Mouse (Mus musculus): Measurements from ENCODE around the gene Nexmif. TPM values are rescaled to one million over a fixed set of nuclear protein-coding genes. Genes with fewer than 3 reads are reported as not detected.

Gene Nexmif
- polyA plus RNA-seq, 1 experiment: not detected

GRCm38 (mm10) chrX:104114596-104114995, 86.4 kb downstream of the Nexmif start:
- no peak overlapping the region for H3K27ac ChIP-seq (ENCODE audit: insufficient read depth, low read depth, low read length)
- TF ChIP-seq CTCF (IDR thresholded peaks at IDR 0.05; ENCODE audit: low read depth, low read length): no peak
- no peak for TF ChIP-seq POLR2A (IDR thresholded peaks at IDR 0.05; ENCODE audit: borderline replicate concordance, low read depth, low read length)

GRCm38 (mm10) chrX:104054848-104055247, 146.1 kb downstream of the Nexmif start:
- no peak overlapping the region for H3K4me3 ChIP-seq (ENCODE audit: insufficient read depth, low read length)
- no peak overlapping the region for H3K27ac ChIP-seq (ENCODE audit: insufficient read depth, low read depth, low read length)
- no peak for TF ChIP-seq POLR2A (IDR thresholded peaks at IDR 0.05; ENCODE audit: borderline replicate concordance, low read depth, low read length)
- TF ChIP-seq CTCF (IDR thresholded peaks at IDR 0.05; ENCODE audit: low read depth, low read length): no peak
- no peaks in the 10 kb centered on the region for H3K4me1 ChIP-seq (ENCODE audit: control insufficient read depth, insufficient read depth, low read length)

More at GRCm38 (mm10) chrX:104114596-104114995, 86.4 kb downstream of the Nexmif start:
- Histone ChIP-seq H3K4me1 (ENCODE audit: control insufficient read depth, insufficient read depth, low read length) (no peaks in the 10 kb centered on the region), H3K4me3 (ENCODE audit: insufficient read depth, low read length) (no peak overlapping the region)

- no peak overlapping the region for H3K27ac ChIP-seq (ENCODE audit: insufficient read depth, low read depth, low read length)
- no peak for TF ChIP-seq POLR2A (IDR thresholded peaks at IDR 0.05; ENCODE audit: borderline replicate concordance, low read depth, low read length)
- no peak overlapping the region for H3K4me3 ChIP-seq (ENCODE audit: insufficient read depth, low read length)
- H3K4me1 ChIP-seq (ENCODE audit: control insufficient read depth, insufficient read depth, low read length): no peaks in the 10 kb centered on the region
These were observed 160.7 kb downstream of the Nexmif start for GRCm38 (mm10) chrX:104040276-104040675.

- Histone ChIP-seq H3K4me1 (ENCODE audit: control insufficient read depth, insufficient read depth, low read length) (no peaks in the 10 kb centered on the region), H3K27ac (ENCODE audit: insufficient read depth, low read depth, low read length) (no peak overlapping the region), H3K4me3 (ENCODE audit: insufficient read depth, low read length) (no peak overlapping the region)
- TF ChIP-seq POLR2A (IDR thresholded peaks at IDR 0.05; ENCODE audit: borderline replicate concordance, low read depth, low read length) (no peak), CTCF (IDR thresholded peaks at IDR 0.05; ENCODE audit: low read depth, low read length) (no peak)
These were observed 167.1 kb downstream of the Nexmif start for GRCm38 (mm10) chrX:104033843-104034242.

- TF ChIP-seq POLR2A (IDR thresholded peaks at IDR 0.05; ENCODE audit: borderline replicate concordance, low read depth, low read length) (no peak), CTCF (IDR thresholded peaks at IDR 0.05; ENCODE audit: low read depth, low read length) (no peak)
- Histone ChIP-seq H3K27ac (ENCODE audit: insufficient read depth, low read depth, low read length) (no peak overlapping the region), H3K4me3 (ENCODE audit: insufficient read depth, low read length) (no peak overlapping the region), H3K4me1 (ENCODE audit: control insufficient read depth, insufficient read depth, low read length) (no peaks in the 10 kb centered on the region)
These were observed 168.2 kb downstream of the Nexmif start for GRCm38 (mm10) chrX:104032756-104033155.

Other genes with a start within 250 kb of the Nexmif start
- gene Rlim, start 219.9 kb downstream of the Nexmif start, polyA plus RNA-seq (2012; ENCODE audit: insufficient read depth, insufficient read length, missing spikeins): 39.5 and 40.1 TPM in 2 replicates
- 27.5 and 29.9 TPM in 2 replicates for gene Abcb7, start 212.7 kb upstream of the Nexmif start, polyA plus RNA-seq (2012; ENCODE audit: insufficient read depth, insufficient read length, missing spikeins)